Mouse (Mus musculus) heart, embryonic 16.5 days (tissue): Measurements from ENCODE around the gene Cox7a1. TPM values are rescaled to one million over a fixed set of nuclear protein-coding genes. Genes with fewer than 3 reads are reported as not detected.

ENCODE experiments used
- ATAC-seq: fragments of 200-750 bp; cut with Nextera tagmentation; replicated peaks from 2 replicates; pipeline ENCODE4 v1.8.0; 2017; ENCODE audit warnings: moderate number of reproducible peaks; ENCODE audit not compliant: insufficient read depth, low FRiP score; ENCODE audit errors: extremely low read depth
- H3K27ac ChIP-seq: fragments of 300-500 bp; sonication (generic); 2 replicates; pipeline ENCODE4 v1.5.1; 2014; ENCODE audit warnings: mild to moderate bottlenecking, low read length, control low read depth, moderate library complexity
- H3K27me3 ChIP-seq: fragments of 300-500 bp; sonication (generic); 2 replicates; pipeline ENCODE4 v1.6.1; 2014; ENCODE audit warnings: low read length, mixed read lengths; ENCODE audit not compliant: control insufficient read depth, insufficient read depth
- H3K36me3 ChIP-seq: fragments of 300-500 bp; sonication (generic); 2 replicates; pipeline ENCODE4 v1.6.1; 2014; ENCODE audit not compliant: control insufficient read depth, insufficient read depth
- H3K4me1 ChIP-seq: fragments of 300-500 bp; sonication (generic); 2 replicates; pipeline ENCODE4 v1.6.1; 2014; ENCODE audit warnings: low read length, mixed read lengths; ENCODE audit not compliant: control insufficient read depth, insufficient read depth
- H3K4me2 ChIP-seq: fragments of 300-500 bp; sonication (generic); 2 replicates; pipeline ENCODE4 v1.6.1; 2014; ENCODE audit warnings: low read depth, mild to moderate bottlenecking, control low read depth, low read length
- H3K4me3 ChIP-seq: fragments of 300-500 bp; sonication (generic); 2 replicates; pipeline ENCODE4 v1.5.1; 2014; ENCODE audit warnings: mild to moderate bottlenecking, control low read depth, low read length
- H3K9ac ChIP-seq: fragments of 300-500 bp; sonication (generic); 2 replicates; pipeline ENCODE4 v1.6.1; 2014; ENCODE audit warnings: low read length, control low read depth
- H3K9me3 ChIP-seq: fragments of 300-500 bp; sonication (generic); replicated peaks from 2 replicates; pipeline ENCODE4 v1.6.1; 2016; ENCODE audit warnings: low read length; ENCODE audit not compliant: control insufficient read depth
- WGBS: fragments of 180-500 bp; shearing (Covaris S2); extraction: QIAGEN DNeasy Blood & Tissue Kit; methylation state at CpG from one replicate; pipeline ENCODE4 v1.1.7; 2014; 5-methylcytosine and 5-hydroxymethylcytosine counted together
- polyA plus RNA-seq: library from polyadenylated mRNA; unstranded; fragments of >200 nt; fragmentation: Nextera tagmentation; extraction: Ambion mirVana; gene quantifications from 2 replicates; pipeline ENCODE4 v1.2.1, GENCODE M21; 2015

Cox7a1 gene
- polyA plus RNA-seq, 1 experiment from 2014 or later: 506 TPM

DNA sequence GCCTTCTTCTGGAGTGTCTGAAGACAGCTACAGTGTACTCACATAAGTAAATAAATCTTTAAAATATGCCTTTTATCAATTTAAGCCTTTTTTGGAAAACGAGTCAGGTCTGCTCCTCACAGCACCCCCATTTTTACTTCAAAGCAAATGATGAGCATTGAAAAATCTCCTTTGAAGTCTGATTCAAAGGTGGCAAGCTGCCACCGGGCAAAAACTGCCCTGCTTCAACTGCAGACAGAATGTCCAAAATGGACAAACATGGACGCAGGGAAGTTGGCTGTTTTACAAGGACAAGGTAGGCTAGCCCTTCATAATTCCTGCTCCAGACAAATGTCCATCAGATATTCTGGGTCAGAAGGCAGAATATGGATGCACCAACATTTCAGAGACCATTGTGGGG is 37.5 kb downstream of the Cox7a1 start:
- no peak overlapping the region for H3K4me2 ChIP-seq
- H3K4me3 ChIP-seq: no peak overlapping the region
- H3K27ac ChIP-seq: no peak overlapping the region
- H3K36me3 ChIP-seq: peaks cover 27% of the 10 kb centered on the region
- H3K9ac ChIP-seq: no peak overlapping the region
- WGBS: 84% methylated on average over 3 of the region's 3 CpGs
- peaks cover 10% of the 10 kb centered on the region for H3K4me1 ChIP-seq
- no peaks in the 10 kb centered on the region for H3K27me3 ChIP-seq
- no peak for ATAC-seq
- no peaks in the 10 kb centered on the region for H3K9me3 ChIP-seq

- no peak overlapping the region for H3K4me2 ChIP-seq
- no peak for ATAC-seq
- H3K9me3 ChIP-seq: no peaks in the 10 kb centered on the region
- no peak overlapping the region for H3K4me3 ChIP-seq
- H3K36me3 ChIP-seq: peaks cover 30% of the 10 kb centered on the region
- 92% methylated on average over 5 of the region's 5 CpGs for WGBS
- no peaks in the 10 kb centered on the region for H3K27me3 ChIP-seq
- H3K27ac ChIP-seq: no peak overlapping the region
- peaks cover 7% of the 10 kb centered on the region for H3K4me1 ChIP-seq
- H3K9ac ChIP-seq: no peak overlapping the region
Observed at GRCm38 (mm10) chr7:30222205-30222604, 38.3 kb downstream of the Cox7a1 start.

- Histone ChIP-seq H3K9ac (no peak overlapping the region), H3K27me3 (no peaks in the 10 kb centered on the region), H3K36me3 (peaks cover 32% of the 10 kb centered on the region), H3K4me2 (no peak overlapping the region), H3K4me3 (no peak overlapping the region), H3K27ac (no peak overlapping the region), H3K9me3 (no peaks in the 10 kb centered on the region), H3K4me1 (peaks cover 4% of the 10 kb centered on the region)
- 92% methylated on average over 12 of the region's 12 CpGs for WGBS
- ATAC-seq: no peak
Observed at GRCm38 (mm10) chr7:30224206-30224605, 40.3 kb downstream of the Cox7a1 start.

GRCm38 (mm10) chr7:30231328-30231668 is 47.4 kb downstream of the Cox7a1 start:
- H3K36me3 ChIP-seq: peaks cover 13% of the 10 kb centered on the region
- no peak for ATAC-seq

GRCm38 (mm10) chr7:30231669-30232454 is 47.9 kb downstream of the Cox7a1 start, which contains the start of the genes Polr2i and Tbcb:
TSS of gene Polr2i (plus strand) at chr7:30231948.
TSS of gene Tbcb (minus strand) at chr7:30232272.
- Histone ChIP-seq H3K9me3 (no peaks in the 10 kb centered on the region), H3K9ac (peak within 1 kb of the TSS; percentile 83), H3K4me2 (peak within 1 kb of the TSS; percentile 83), H3K4me1 (peaks cover 10% of the 10 kb centered on the region), H3K27ac (peak within 1 kb of the TSS; percentile 94), H3K36me3 (0 out of 2 replicates have a peak, but pooled peaks cover 8% of the 10 kb centered on the region), H3K27me3 (no peaks in the 10 kb centered on the region), H3K4me3 (peak within 1 kb of the TSS; percentile 75)
- peak; percentile 95 for ATAC-seq
- WGBS: under 1% methylated on average over 67 of the region's 67 CpGs

More at GRCm38 (mm10) chr7:30231328-30231668, 47.4 kb downstream of the Cox7a1 start:
- Histone ChIP-seq H3K27me3 (no peaks in the 10 kb centered on the region), H3K4me3 (peak overlapping the region; percentile 75), H3K4me2 (peak overlapping the region; percentile 82), H3K27ac (no peak overlapping the region), H3K9ac (peak overlapping the region; percentile 63), H3K4me1 (peaks cover 10% of the 10 kb centered on the region), H3K9me3 (no peaks in the 10 kb centered on the region)
- under 1% methylated on average over 16 of the region's 16 CpGs for WGBS

DNA sequence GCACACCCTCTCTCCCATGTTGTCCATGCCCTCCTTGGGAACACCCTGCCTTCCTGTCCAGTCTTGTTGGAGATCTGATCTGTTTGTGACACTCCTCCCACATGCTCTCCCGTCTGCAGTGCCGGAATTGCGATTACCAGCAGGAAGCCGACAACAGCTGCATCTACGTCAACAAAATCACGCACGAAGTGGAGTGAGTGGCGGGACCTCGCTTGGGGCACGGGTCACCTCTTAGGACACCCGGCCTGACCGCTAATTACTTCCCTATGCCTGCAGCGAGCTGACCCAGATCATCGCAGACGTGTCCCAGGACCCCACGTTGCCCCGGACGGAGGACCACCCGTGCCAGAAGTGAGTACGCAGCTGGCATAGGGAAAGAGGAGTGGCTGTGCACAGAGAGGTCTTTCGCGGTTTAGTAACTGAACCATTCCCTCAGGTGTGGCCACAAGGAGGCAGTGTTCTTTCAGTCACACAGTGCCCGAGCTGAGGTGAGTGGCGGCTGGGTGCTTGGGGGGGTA is 48.7 kb downstream of the Cox7a1 start:
- Histone ChIP-seq H3K27me3 (no peaks in the 10 kb centered on the region), H3K4me3 (peak overlapping the region; percentile 75), H3K4me2 (peak overlapping the region; percentile 83), H3K36me3 (0 out of 2 replicates have a peak, but pooled peaks cover 8% of the 10 kb centered on the region), H3K9ac (peak overlapping the region; percentile 83), H3K4me1 (peaks cover 10% of the 10 kb centered on the region), H3K9me3 (no peaks in the 10 kb centered on the region), H3K27ac (peak overlapping the region; percentile 94)
- no peak for ATAC-seq
- WGBS: 5% methylated on average over 24 of the region's 24 CpGs

DNA sequence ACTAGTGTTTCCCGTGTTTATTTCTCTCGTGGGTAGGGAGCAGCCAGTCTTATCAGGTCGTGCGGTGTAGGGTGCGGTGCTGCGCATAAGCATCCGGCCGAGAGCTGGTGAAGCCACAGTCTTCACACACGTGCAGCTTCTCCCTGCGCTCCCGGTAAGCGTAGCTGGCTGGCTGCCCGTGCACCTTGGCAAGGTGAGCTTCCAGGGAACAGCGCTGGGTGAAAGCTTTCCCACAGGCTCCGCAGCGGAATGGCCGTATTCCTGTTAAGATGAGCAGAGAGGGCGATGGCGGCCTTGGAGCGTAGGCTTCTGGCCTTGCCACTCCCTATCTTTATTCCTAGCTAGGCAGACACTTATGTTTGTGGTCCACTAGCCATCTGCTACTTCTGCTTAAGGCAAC is 49.4 kb downstream of the Cox7a1 start:
- Histone ChIP-seq H3K27me3 (no peaks in the 10 kb centered on the region), H3K4me2 (peak overlapping the region; percentile 83; the same call in 1 of the 2 replicates), H3K9ac (no peak overlapping the region), H3K4me1 (peaks cover 10% of the 10 kb centered on the region), H3K9me3 (no peaks in the 10 kb centered on the region), H3K4me3 (no peak overlapping the region), H3K36me3 (0 out of 2 replicates have a peak, but pooled peaks cover 7% of the 10 kb centered on the region), H3K27ac (no peak overlapping the region)
- ATAC-seq: no peak
- 86% methylated on average over 20 of the region's 20 CpGs for WGBS

- ATAC-seq: no peak
- no peak overlapping the region for H3K4me3 ChIP-seq
- WGBS: 90% methylated on average over 15 of the region's 15 CpGs
- H3K27ac ChIP-seq: no peak overlapping the region
- H3K9ac ChIP-seq: no peak overlapping the region
- no peaks in the 10 kb centered on the region for H3K9me3 ChIP-seq
- H3K4me2 ChIP-seq: no peak overlapping the region
- H3K27me3 ChIP-seq: no peaks in the 10 kb centered on the region
- 0 out of 2 replicates have a peak, but pooled peaks cover 7% of the 10 kb centered on the region for H3K36me3 ChIP-seq
- H3K4me1 ChIP-seq: peaks cover 10% of the 10 kb centered on the region
Observed at GRCm38 (mm10) chr7:30234276-30234858, 50.4 kb downstream of the Cox7a1 start.

GRCm38 (mm10) chr7:30235091-30235490 is 51.1 kb downstream of the Cox7a1 start:
- Histone ChIP-seq H3K4me3 (no peak overlapping the region), H3K9me3 (no peaks in the 10 kb centered on the region), H3K9ac (no peak overlapping the region), H3K27me3 (no peaks in the 10 kb centered on the region), H3K4me2 (no peak overlapping the region), H3K4me1 (peaks cover 10% of the 10 kb centered on the region), H3K36me3 (peaks cover 3% of the 10 kb centered on the region; the same call in 1 of the 2 replicates), H3K27ac (no peak overlapping the region)
- ATAC-seq: no peak
- WGBS: 91% methylated on average over 8 of the region's 8 CpGs
